Mouse (Mus musculus): ENCODE data around the gene Gm45062. TPM values are rescaled to one million over a fixed set of nuclear protein-coding genes. Genes with fewer than 3 reads are reported as not detected.

The Gm45062 gene
- polyA plus RNA-seq, 1 experiment from 2014 or later, result 5.5 TPM

- no peak overlapping the region for H3K9ac ChIP-seq
- H3K4me2 ChIP-seq, result no peak overlapping the region
- H3K36me3 ChIP-seq, result no peaks in the 10 kb centered on the region
- H3K9me3 ChIP-seq (replicated peaks), result no peaks in the 10 kb centered on the region
- no peak overlapping the region for H3K27ac ChIP-seq
- ATAC-seq (replicated peaks; ENCODE audit: insufficient number of reproducible peaks, insufficient read depth, low FRiP score, low read depth), result no peak
- WGBS, result 87% methylated on average over 1 of the region's 1 CpGs
- no peak overlapping the region for H3K4me3 ChIP-seq
- no peaks in the 10 kb centered on the region for H3K27me3 ChIP-seq
- peaks cover 3% of the 10 kb centered on the region; the same call in 1 of the 2 replicates for H3K4me1 ChIP-seq (replicated peaks)
Measured at GRCm38 (mm10) chr6:8465388-8465787, 206.1 kb downstream of the Gm45062 start.

- Histone ChIP-seq H3K9ac (no peak overlapping the region), H3K4me3 (no peak overlapping the region), H3K9me3 (replicated peaks) (no peaks in the 10 kb centered on the region), H3K27ac (no peak overlapping the region), H3K27me3 (no peaks in the 10 kb centered on the region), H3K36me3 (no peaks in the 10 kb centered on the region), H3K4me2 (no peak overlapping the region), H3K4me1 (replicated peaks) (peaks cover 3% of the 10 kb centered on the region; the same call in 1 of the 2 replicates)
- 80% methylated on average over 5 of the region's 5 CpGs for WGBS
- no peak for ATAC-seq (replicated peaks; ENCODE audit: insufficient number of reproducible peaks, insufficient read depth, low FRiP score, low read depth)
Measured at GRCm38 (mm10) chr6:8465985-8466384, 206.7 kb downstream of the Gm45062 start.

- H3K4me3 ChIP-seq, result no peak overlapping the region
- no peaks in the 10 kb centered on the region for H3K27me3 ChIP-seq
- H3K4me2 ChIP-seq, result no peak overlapping the region
- peaks cover 8% of the 10 kb centered on the region for H3K4me1 ChIP-seq (replicated peaks)
- H3K36me3 ChIP-seq, result no peaks in the 10 kb centered on the region
- no peak for ATAC-seq (replicated peaks; ENCODE audit: insufficient number of reproducible peaks, insufficient read depth, low FRiP score, low read depth)
- H3K27ac ChIP-seq, result no peak overlapping the region
- H3K9ac ChIP-seq, result no peak overlapping the region
- no peaks in the 10 kb centered on the region for H3K9me3 ChIP-seq (replicated peaks)
- 81% methylated on average over 10 of the region's 10 CpGs for WGBS
Measured at GRCm38 (mm10) chr6:8467667-8468337, 208.6 kb downstream of the Gm45062 start.

- ATAC-seq (replicated peaks; ENCODE audit: insufficient number of reproducible peaks, insufficient read depth, low FRiP score, low read depth), result no peak
- Histone ChIP-seq H3K4me3 (no peak overlapping the region), H3K27ac (no peak overlapping the region), H3K4me1 (replicated peaks) (peaks cover 23% of the 10 kb centered on the region), H3K4me2 (no peak overlapping the region), H3K9me3 (replicated peaks) (no peaks in the 10 kb centered on the region), H3K27me3 (no peaks in the 10 kb centered on the region), H3K36me3 (no peaks in the 10 kb centered on the region), H3K9ac (no peak overlapping the region)
- WGBS, result 90% methylated on average over 3 of the region's 3 CpGs
Measured at GRCm38 (mm10) chr6:8469918-8470317, 210.7 kb downstream of the Gm45062 start.

GRCm38 (mm10) chr6:8472125-8472524 lies 212.9 kb downstream of the Gm45062 start:
- no peaks in the 10 kb centered on the region for H3K27me3 ChIP-seq
- no peak overlapping the region for H3K4me3 ChIP-seq
- no peak overlapping the region for H3K9ac ChIP-seq
- ATAC-seq (replicated peaks; ENCODE audit: insufficient number of reproducible peaks, insufficient read depth, low FRiP score, low read depth), result no peak
- WGBS, result 79% methylated on average over 3 of the region's 3 CpGs
- H3K9me3 ChIP-seq (replicated peaks), result no peaks in the 10 kb centered on the region
- H3K27ac ChIP-seq, result no peak overlapping the region
- H3K4me2 ChIP-seq, result no peak overlapping the region
- no peaks in the 10 kb centered on the region for H3K36me3 ChIP-seq
- H3K4me1 ChIP-seq (replicated peaks), result peaks cover 20% of the 10 kb centered on the region

- Histone ChIP-seq H3K36me3 (no peaks in the 10 kb centered on the region), H3K27me3 (no peaks in the 10 kb centered on the region), H3K9ac (no peak overlapping the region), H3K4me1 (replicated peaks) (peaks cover 20% of the 10 kb centered on the region), H3K27ac (peak overlapping the region; percentile 67), H3K9me3 (replicated peaks) (no peaks in the 10 kb centered on the region), H3K4me3 (no peak overlapping the region), H3K4me2 (no peak overlapping the region)
- peak; percentile 58; the same call in 1 of the 2 replicates for ATAC-seq (replicated peaks; ENCODE audit: insufficient number of reproducible peaks, insufficient read depth, low FRiP score, low read depth)
- WGBS, result 20% methylated on average over 5 of the region's 5 CpGs
Measured at GRCm38 (mm10) chr6:8472915-8473314, 213.7 kb downstream of the Gm45062 start.

- H3K9ac ChIP-seq, result no peak overlapping the region
- H3K4me3 ChIP-seq, result no peak overlapping the region
- H3K4me2 ChIP-seq, result no peak overlapping the region
- no peaks in the 10 kb centered on the region for H3K9me3 ChIP-seq (replicated peaks)
- H3K4me1 ChIP-seq (replicated peaks), result peaks cover 20% of the 10 kb centered on the region
- H3K27me3 ChIP-seq, result no peaks in the 10 kb centered on the region
- H3K27ac ChIP-seq, result peak overlapping the region; percentile 67
- 18% methylated on average over 5 of the region's 5 CpGs for WGBS
- ATAC-seq (replicated peaks; ENCODE audit: insufficient number of reproducible peaks, insufficient read depth, low FRiP score, low read depth), result peak; percentile 54
- H3K36me3 ChIP-seq, result no peaks in the 10 kb centered on the region
Measured at GRCm38 (mm10) chr6:8473498-8473897, 214.2 kb downstream of the Gm45062 start.

GRCm38 (mm10) chr6:8474316-8474715 lies 215.1 kb downstream of the Gm45062 start:
- H3K4me2 ChIP-seq, result no peak overlapping the region
- H3K4me1 ChIP-seq (replicated peaks), result peaks cover 20% of the 10 kb centered on the region
- ATAC-seq (replicated peaks; ENCODE audit: insufficient number of reproducible peaks, insufficient read depth, low FRiP score, low read depth), result no peak
- H3K9me3 ChIP-seq (replicated peaks), result no peaks in the 10 kb centered on the region
- no peaks in the 10 kb centered on the region for H3K36me3 ChIP-seq
- H3K9ac ChIP-seq, result no peak overlapping the region
- no peak overlapping the region for H3K4me3 ChIP-seq
- H3K27ac ChIP-seq, result peak overlapping the region; percentile 67; the same call in 1 of the 2 replicates
- WGBS, result 54% methylated on average over 3 of the region's 3 CpGs
- no peaks in the 10 kb centered on the region for H3K27me3 ChIP-seq

- H3K9ac ChIP-seq, result no peak overlapping the region
- no peak overlapping the region for H3K4me2 ChIP-seq
- no peaks in the 10 kb centered on the region for H3K27me3 ChIP-seq
- H3K27ac ChIP-seq, result no peak overlapping the region
- no peaks in the 10 kb centered on the region for H3K9me3 ChIP-seq (replicated peaks)
- H3K4me1 ChIP-seq (replicated peaks), result peaks cover 22% of the 10 kb centered on the region
- ATAC-seq (replicated peaks; ENCODE audit: insufficient number of reproducible peaks, insufficient read depth, low FRiP score, low read depth), result no peak
- H3K36me3 ChIP-seq, result no peaks in the 10 kb centered on the region
- 68% methylated on average over 4 of the region's 4 CpGs for WGBS
- H3K4me3 ChIP-seq, result no peak overlapping the region
Measured at GRCm38 (mm10) chr6:8474820-8475219, 215.6 kb downstream of the Gm45062 start.

GRCm38 (mm10) chr6:8479176-8479575 lies 219.9 kb downstream of the Gm45062 start:
- H3K9ac ChIP-seq, result no peak overlapping the region
- no peak overlapping the region for H3K27ac ChIP-seq
- H3K9me3 ChIP-seq (replicated peaks), result no peaks in the 10 kb centered on the region
- no peaks in the 10 kb centered on the region for H3K36me3 ChIP-seq
- H3K4me1 ChIP-seq (replicated peaks), result 0 out of 2 replicates have a peak, but pooled peaks cover 5% of the 10 kb centered on the region
- no peak overlapping the region for H3K4me2 ChIP-seq
- 54% methylated on average over 1 of the region's 1 CpGs for WGBS
- no peaks in the 10 kb centered on the region for H3K27me3 ChIP-seq
- H3K4me3 ChIP-seq, result no peak overlapping the region
- no peak for ATAC-seq (replicated peaks; ENCODE audit: insufficient number of reproducible peaks, insufficient read depth, low FRiP score, low read depth)

GRCm38 (mm10) chr6:8484437-8485275 lies 225.4 kb downstream of the Gm45062 start:
- Histone ChIP-seq H3K27me3 (no peaks in the 10 kb centered on the region), H3K27ac (no peak overlapping the region), H3K9me3 (replicated peaks) (no peaks in the 10 kb centered on the region), H3K4me2 (no peak overlapping the region), H3K4me1 (replicated peaks) (peaks cover 20% of the 10 kb centered on the region), H3K4me3 (no peak overlapping the region), H3K9ac (no peak overlapping the region), H3K36me3 (no peaks in the 10 kb centered on the region)
- WGBS, result 73% methylated on average over 17 of the region's 17 CpGs
- ATAC-seq (replicated peaks; ENCODE audit: insufficient number of reproducible peaks, insufficient read depth, low FRiP score, low read depth), result no peak

All from heart, embryonic 15.5 days (tissue).